Mouse (Mus musculus) hindbrain, embryonic 16.5 days (tissue): Measurements from ENCODE around the gene Gpr182. TPM values are rescaled to one million over a fixed set of nuclear protein-coding genes. Genes with fewer than 3 reads are reported as not detected.

Experiments
- ATAC-seq: fragments of 200-750 bp; cut with Nextera tagmentation; 2 replicates; pipeline ENCODE4 v1.8.0; 2017; ENCODE audit warnings: moderate TSS enrichment, moderate library complexity
- H3K27ac ChIP-seq: fragments of 300-500 bp; sonication (generic); 2 replicates; pipeline ENCODE4 v1.5.1; 2014; ENCODE audit warnings: low read depth, mild to moderate bottlenecking, control low read depth, low read length, moderate library complexity
- H3K27me3 ChIP-seq: fragments of 300-500 bp; sonication (generic); replicated peaks from 2 replicates; pipeline ENCODE4 v1.6.1; 2014; ENCODE audit warnings: low read length; ENCODE audit not compliant: control insufficient read depth, insufficient read depth
- H3K36me3 ChIP-seq: fragments of 300-500 bp; sonication (generic); 2 replicates; pipeline ENCODE4 v1.6.1; 2014; ENCODE audit warnings: mild to moderate bottlenecking, low read length, moderate library complexity, mixed read lengths; ENCODE audit not compliant: control insufficient read depth, insufficient read depth
- H3K4me1 ChIP-seq: fragments of 300-500 bp; sonication (generic); 2 replicates; pipeline ENCODE4 v1.6.1; 2014; ENCODE audit warnings: low read depth, low read length; ENCODE audit not compliant: control insufficient read depth, insufficient read depth
- H3K4me2 ChIP-seq: fragments of 300-500 bp; sonication (generic); 2 replicates; pipeline ENCODE4 v1.6.1; 2014; ENCODE audit warnings: mild to moderate bottlenecking, low read length, control low read depth, moderate library complexity
- H3K4me3 ChIP-seq: fragments of 300-500 bp; sonication (generic); 2 replicates; pipeline ENCODE4 v1.5.1; 2014; ENCODE audit warnings: mild to moderate bottlenecking, low read length, control low read depth, moderate library complexity
- H3K9ac ChIP-seq: fragments of 300-500 bp; sonication (generic); 2 replicates; pipeline ENCODE4 v1.6.1; 2014; ENCODE audit warnings: low read depth, mild to moderate bottlenecking, control low read depth, low read length, moderate library complexity
- H3K9me3 ChIP-seq: fragments of 300-500 bp; sonication (generic); 2 replicates; pipeline ENCODE4 v1.6.1; 2014; ENCODE audit warnings: mild to moderate bottlenecking, low read length, moderate library complexity; ENCODE audit not compliant: control insufficient read depth
- WGBS: fragments of 180-500 bp; shearing (Covaris S2); extraction: QIAGEN DNeasy Blood & Tissue Kit; methylation state at CpG from one replicate; pipeline ENCODE4 v1.1.7; 2014; 5-methylcytosine and 5-hydroxymethylcytosine counted together
- polyA plus RNA-seq: library from polyadenylated mRNA; unstranded; fragments of >200 nt; fragmentation: Nextera tagmentation; extraction: Ambion mirVana; gene quantifications from 2 replicates; pipeline ENCODE4 v1.2.1, GENCODE M21; 2015

Gene Gpr182
- polyA plus RNA-seq, 1 experiment from 2014 or later: 2.0 TPM

DNA sequence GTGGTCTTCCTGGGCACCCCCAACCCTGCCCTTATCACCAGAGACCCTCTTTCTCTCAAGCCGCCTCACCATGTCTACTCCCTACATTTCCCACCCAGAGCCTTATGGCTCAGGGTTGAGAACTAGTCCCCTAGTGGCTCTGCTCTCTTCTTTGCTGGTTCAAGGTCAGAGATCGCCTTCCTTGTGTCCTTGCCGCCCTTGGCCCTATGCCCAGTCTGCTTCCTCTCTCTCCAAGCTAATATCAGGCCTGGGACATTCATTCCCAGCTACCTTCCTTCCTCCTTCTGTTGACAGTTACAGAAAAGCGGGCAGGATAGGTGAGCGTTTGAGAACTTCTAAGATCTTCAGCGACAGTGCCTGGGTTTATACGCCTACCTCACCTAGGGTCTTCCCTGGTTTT lies 43.8 kb downstream of the Gpr182 start:
- H3K4me3 ChIP-seq: no peak overlapping the region
- H3K36me3 ChIP-seq: no peaks in the 10 kb centered on the region
- no peaks in the 10 kb centered on the region for H3K27me3 ChIP-seq
- no peak overlapping the region for H3K9ac ChIP-seq
- H3K27ac ChIP-seq: no peak overlapping the region
- ATAC-seq: no peak
- no peaks in the 10 kb centered on the region for H3K4me1 ChIP-seq
- 91% methylated on average over 7 of the region's 7 CpGs for WGBS
- no peak overlapping the region for H3K4me2 ChIP-seq
- H3K9me3 ChIP-seq: no peaks in the 10 kb centered on the region

DNA sequence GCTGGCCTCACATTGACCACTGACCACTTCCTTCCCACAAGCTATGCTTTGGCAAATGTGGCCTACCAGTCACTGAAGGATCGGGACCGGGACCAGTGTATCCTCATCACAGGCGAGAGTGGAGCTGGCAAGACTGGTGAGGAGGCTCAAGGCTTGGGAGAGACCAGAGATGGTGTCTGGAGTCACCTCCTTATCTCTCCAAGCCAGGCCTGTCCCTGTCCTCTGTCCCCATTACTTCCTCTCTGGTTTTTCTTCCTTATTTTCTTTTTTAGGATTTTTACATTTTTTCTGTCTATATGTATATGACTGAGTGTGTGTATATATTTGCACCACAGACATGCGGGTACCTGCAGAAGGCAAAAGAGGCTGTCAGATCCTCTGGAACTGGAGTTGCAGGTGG lies 45.7 kb downstream of the Gpr182 start:
- no peaks in the 10 kb centered on the region for H3K27me3 ChIP-seq
- no peak for ATAC-seq
- H3K9ac ChIP-seq: no peak overlapping the region
- no peaks in the 10 kb centered on the region for H3K4me1 ChIP-seq
- H3K36me3 ChIP-seq: no peaks in the 10 kb centered on the region
- H3K27ac ChIP-seq: no peak overlapping the region
- H3K9me3 ChIP-seq: no peaks in the 10 kb centered on the region
- no peak overlapping the region for H3K4me2 ChIP-seq
- WGBS: 93% methylated on average over 4 of the region's 4 CpGs
- H3K4me3 ChIP-seq: no peak overlapping the region

DNA sequence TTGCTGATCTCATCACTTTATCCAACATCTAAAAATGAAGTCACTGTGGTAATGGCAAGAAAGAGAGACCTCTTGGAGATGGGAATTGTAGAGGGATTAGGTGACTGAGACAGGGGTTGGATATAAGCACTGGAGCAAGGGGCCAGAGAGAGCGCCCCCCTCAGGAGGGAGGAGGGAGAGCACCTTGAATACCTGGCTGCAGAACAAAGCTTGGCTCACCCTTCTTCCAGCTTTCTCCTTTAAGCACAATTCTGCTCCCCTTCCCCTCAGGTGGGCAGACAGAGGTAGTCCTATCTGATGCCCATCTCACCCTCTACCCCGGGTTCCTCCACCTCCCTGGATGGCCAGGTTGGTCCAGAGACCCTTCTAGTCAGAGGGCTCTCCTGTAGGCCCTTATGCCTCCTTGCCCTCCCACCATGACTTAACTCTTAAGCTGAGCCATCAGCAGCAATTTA lies 46.7 kb downstream of the Gpr182 start, which contains the start of gene Myo1a:
Gene Myo1a (plus strand): TSS at position 405 of the 455 bp plus-strand sequence.
- no peaks in the 10 kb centered on the region for H3K9me3 ChIP-seq
- H3K9ac ChIP-seq: no peak within 1 kb of the TSS
- H3K4me2 ChIP-seq: no peak within 1 kb of the TSS
- no peak for ATAC-seq
- no peak within 1 kb of the TSS for H3K27ac ChIP-seq
- H3K4me1 ChIP-seq: no peaks in the 10 kb centered on the region
- H3K27me3 ChIP-seq: no peaks in the 10 kb centered on the region
- H3K36me3 ChIP-seq: no peaks in the 10 kb centered on the region
- H3K4me3 ChIP-seq: no peak within 1 kb of the TSS
- WGBS: 64% methylated on average over 2 of the region's 2 CpGs

DNA sequence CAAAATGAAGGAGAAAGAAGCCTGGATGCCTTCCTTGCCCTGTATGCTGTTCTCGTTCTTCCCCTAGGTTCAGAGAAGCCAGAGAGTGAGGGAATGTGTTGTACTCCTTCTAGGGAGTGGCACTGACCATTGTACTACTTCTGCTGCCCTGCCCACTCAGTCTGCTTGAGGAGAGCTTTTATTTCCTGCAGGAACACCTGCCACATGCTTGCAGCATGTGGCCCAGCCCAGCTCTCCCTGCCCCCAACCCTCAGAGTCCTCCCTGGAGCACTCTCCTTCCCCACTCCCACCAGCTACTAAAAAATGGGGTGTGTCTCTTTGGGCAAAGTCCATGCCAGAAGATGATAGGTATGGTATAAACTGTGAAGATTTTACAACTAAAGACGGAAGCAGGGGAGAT lies 47.2 kb downstream of the Gpr182 start:
- 87% methylated on average over 2 of the region's 2 CpGs for WGBS
- Histone ChIP-seq H3K27ac (no peak overlapping the region), H3K36me3 (no peaks in the 10 kb centered on the region), H3K27me3 (no peaks in the 10 kb centered on the region), H3K4me1 (no peaks in the 10 kb centered on the region), H3K4me3 (no peak overlapping the region), H3K9ac (no peak overlapping the region), H3K9me3 (no peaks in the 10 kb centered on the region), H3K4me2 (no peak overlapping the region)
- ATAC-seq: no peak

DNA sequence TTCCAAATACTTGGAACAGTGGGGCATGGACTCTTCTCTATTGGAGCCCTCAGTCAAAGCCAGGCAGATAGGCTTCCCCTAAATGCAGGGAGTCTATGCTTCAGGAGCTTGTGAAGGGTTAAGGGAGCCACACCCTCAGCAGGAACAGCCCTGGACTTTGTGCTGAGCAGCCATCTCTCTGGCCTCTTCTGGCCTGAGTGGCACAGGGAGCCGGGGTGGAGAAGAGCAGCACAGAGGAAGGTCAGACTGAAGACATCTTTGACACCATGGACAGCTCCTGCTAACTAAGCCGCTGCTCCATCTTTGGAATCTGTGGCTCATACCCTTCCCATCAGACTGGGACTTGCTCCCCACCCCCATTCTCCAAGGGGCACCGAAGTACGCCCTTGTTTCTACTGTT lies 48.2 kb downstream of the Gpr182 start:
- no peak overlapping the region for H3K9ac ChIP-seq
- no peak overlapping the region for H3K4me3 ChIP-seq
- WGBS: 57% methylated on average over 4 of the region's 4 CpGs
- no peak for ATAC-seq
- H3K27ac ChIP-seq: no peak overlapping the region
- H3K4me2 ChIP-seq: no peak overlapping the region
- no peaks in the 10 kb centered on the region for H3K27me3 ChIP-seq
- H3K36me3 ChIP-seq: no peaks in the 10 kb centered on the region
- H3K9me3 ChIP-seq: no peaks in the 10 kb centered on the region
- no peaks in the 10 kb centered on the region for H3K4me1 ChIP-seq

DNA sequence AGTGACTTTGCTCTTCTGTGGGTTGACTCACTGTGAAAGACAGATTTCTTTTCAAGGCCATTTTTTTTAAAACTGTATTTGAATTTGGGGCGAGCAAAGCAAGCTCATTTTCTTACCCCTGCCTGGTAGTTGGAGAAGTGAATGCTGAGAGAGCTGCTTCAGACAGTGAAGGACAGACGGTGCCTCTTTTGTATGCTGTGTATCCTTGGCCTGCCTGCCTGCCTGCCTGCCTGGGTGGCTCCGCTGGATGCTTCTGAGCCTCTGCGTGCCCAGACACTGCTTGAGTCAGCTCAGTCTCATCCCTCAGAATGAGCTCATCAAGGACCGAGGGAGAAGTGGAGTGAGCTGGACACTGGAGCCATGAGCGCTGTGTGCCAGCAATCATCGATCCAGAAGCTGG lies 52.6 kb downstream of the Gpr182 start:
- Histone ChIP-seq H3K4me1 (no peaks in the 10 kb centered on the region), H3K36me3 (no peaks in the 10 kb centered on the region; the same call in 1 of the 2 replicates), H3K9ac (no peak overlapping the region), H3K9me3 (no peaks in the 10 kb centered on the region), H3K4me3 (no peak overlapping the region), H3K4me2 (no peak overlapping the region), H3K27me3 (no peaks in the 10 kb centered on the region), H3K27ac (no peak overlapping the region)
- 92% methylated on average over 7 of the region's 7 CpGs for WGBS
- no peak for ATAC-seq

Other genes starting within 250 kb of the Gpr182 start
- gene Ndufa4l2, start 236.8 kb downstream of the Gpr182 start, polyA plus RNA-seq: 23.2 and 29.5 TPM in 2 replicates
- 52.8 and 59.3 TPM in 2 replicates for gene Shmt2, start 229.3 kb downstream of the Gpr182 start, polyA plus RNA-seq
- gene Nxph4, start 217.2 kb downstream of the Gpr182 start, polyA plus RNA-seq: 129 and 136 TPM in 2 replicates
- gene Lrp1, start 130.6 kb downstream of the Gpr182 start, polyA plus RNA-seq: 109 and 125 TPM in 2 replicates
- 6.0 and 8.0 TPM in 2 replicates for gene Stat6, start 108.7 kb downstream of the Gpr182 start, polyA plus RNA-seq
- gene Nemp1, start 84.8 kb downstream of the Gpr182 start, polyA plus RNA-seq: 2.9 and 3.9 TPM in 2 replicates
- 2.2 and 3.2 TPM in 2 replicates for gene Nab2, start 83.2 kb downstream of the Gpr182 start, polyA plus RNA-seq
- 0.52 and 0.73 TPM in 2 replicates for gene Myo1a, start 46.6 kb downstream of the Gpr182 start, polyA plus RNA-seq
- 0.74 and 2.5 TPM in 2 replicates for gene Tac2, start 27.3 kb downstream of the Gpr182 start, polyA plus RNA-seq
- 2.4 TPM in 2 replicates for gene Zbtb39, start 12.2 kb downstream of the Gpr182 start, polyA plus RNA-seq
- 0.04 TPM in 1 of 2 replicates, not detected in the other for gene Rdh1, start 8.0 kb upstream of the Gpr182 start, polyA plus RNA-seq
- gene Rdh16f1, start 8.1 kb upstream of the Gpr182 start, polyA plus RNA-seq: not detected in 2 replicates
- 0.20 and 0.21 TPM in 2 replicates for gene Rdh9, start 24.7 kb upstream of the Gpr182 start, polyA plus RNA-seq
- gene Rdh16, start 49.4 kb upstream of the Gpr182 start, polyA plus RNA-seq: not detected in 2 replicates
- gene Rdh19, start 98.2 kb upstream of the Gpr182 start, polyA plus RNA-seq: not detected in 2 replicates
- gene Rdh16f2, start 114.7 kb upstream of the Gpr182 start, polyA plus RNA-seq: not detected in 2 replicates
- gene Rdh7, start 137.1 kb upstream of the Gpr182 start, polyA plus RNA-seq: not detected in 2 replicates
- not detected in 2 replicates for gene Sdr9c7, start 146.8 kb upstream of the Gpr182 start, polyA plus RNA-seq